Mouse (Mus musculus): Measurements from ENCODE around the gene Gm17268.

Gm17268 gene

DNA sequence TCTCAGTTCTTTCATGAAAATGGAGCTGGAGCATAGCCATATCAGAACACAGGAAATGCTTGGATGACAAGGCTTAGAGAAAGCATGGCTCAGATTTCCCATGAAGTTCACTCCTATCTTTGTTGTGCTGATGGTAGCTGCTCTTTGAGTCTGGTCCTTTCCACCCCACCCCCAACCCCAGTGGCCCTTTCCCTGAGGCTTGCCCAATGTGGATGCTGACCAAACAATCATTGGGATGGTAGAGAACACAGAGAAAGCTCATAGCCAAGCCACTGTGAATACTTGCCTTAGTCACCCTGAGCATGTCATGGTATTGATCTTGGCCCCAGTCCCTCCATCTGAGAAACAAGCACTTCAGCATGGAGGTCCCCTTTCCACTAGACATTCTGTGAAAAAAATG lies 6.2 kb downstream of the Gm17268 start:
- DNase-seq (ENCODE audit: low read depth, low spot score): no peak

DNA sequence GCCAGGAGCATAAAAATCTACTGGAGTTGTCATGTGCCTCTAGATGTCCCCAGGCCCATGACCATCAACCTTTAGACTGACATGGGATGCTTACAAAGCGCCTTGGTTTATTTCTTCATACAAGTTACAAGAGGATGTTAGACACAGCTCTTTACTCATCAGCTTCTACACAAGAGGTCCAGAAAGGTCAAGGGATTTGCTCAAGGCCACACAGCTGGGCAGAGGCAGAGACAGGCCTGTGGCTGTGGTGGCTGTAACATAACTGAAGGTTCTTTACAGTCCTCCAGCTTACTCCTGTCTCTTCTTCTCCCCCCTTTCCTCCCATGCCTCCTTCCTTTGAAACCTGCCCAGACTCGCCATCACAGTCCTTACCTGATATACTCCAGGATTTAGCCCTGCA lies 8.2 kb downstream of the Gm17268 start:
- no peak for DNase-seq (ENCODE audit: low read depth, low spot score)

DNA sequence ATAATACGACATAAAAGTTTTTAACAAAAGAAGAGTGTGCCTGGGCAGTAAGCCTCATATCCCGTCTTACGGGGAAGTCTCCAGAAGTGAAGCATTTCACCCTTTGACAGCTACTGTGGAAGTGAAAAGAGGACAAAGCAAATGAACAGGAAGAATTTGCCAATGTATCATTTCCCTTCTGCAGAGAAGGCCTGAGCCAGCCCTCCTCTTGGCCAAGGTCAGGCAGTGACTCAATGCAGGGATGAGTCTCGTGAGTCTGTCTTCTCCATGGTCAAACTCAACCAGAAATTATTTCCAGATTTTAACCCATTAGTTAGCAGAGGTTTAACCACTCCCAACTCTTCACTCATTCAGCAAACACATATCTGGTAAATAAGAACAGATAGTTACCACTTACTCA lies 14.6 kb downstream of the Gm17268 start:
- DNase-seq (ENCODE audit: low read depth, low spot score): no peak

DNA sequence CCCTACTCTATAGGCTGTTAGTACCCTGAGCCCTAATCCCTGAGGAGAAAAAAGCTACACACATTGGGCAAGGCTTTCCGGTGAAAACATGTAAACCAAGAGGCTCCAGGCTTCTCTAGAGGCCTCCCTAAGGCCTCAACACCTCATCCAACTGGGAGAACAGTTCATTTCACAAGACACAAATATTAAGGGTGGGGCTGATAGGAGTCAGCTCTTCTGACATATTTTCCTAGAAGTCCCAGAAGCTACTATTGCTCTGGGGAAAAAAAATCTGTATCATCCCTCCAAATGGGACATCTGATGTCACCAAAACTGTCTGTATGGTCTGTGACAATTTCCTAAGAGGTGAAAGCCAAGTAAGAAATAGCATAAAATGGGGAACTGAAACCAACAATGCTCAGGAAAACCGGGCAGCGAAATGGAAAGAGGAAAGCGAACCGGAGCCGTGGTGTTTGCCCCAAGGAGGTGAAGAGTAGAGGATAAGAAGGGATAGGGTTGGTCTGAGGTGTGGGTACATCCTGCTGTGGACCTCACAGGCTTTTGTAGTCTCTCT lies 15.8 kb downstream of the Gm17268 start:
- DNase-seq (ENCODE audit: low read depth, low spot score): no peak

DNA sequence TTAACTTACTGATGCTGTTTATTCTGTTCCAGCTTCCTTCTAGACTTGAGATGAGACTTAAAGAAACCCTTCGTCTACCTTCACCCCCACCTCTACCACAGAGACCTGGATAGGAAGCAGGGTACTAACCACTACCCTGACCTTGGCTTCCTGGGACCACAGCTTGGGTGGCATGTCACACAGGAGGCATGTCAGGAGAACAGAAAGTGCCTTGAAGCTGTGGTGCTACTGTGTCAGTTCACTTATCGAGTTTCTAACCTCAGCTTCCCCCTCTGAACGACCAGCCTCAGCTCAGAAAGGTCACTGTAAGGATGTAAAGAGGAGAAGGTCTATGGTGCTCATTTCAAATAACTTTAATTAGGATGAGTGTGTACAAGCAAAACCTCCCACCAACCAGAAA lies 17.0 kb downstream of the Gm17268 start:
- no peak for DNase-seq (ENCODE audit: low read depth, low spot score)

DNA sequence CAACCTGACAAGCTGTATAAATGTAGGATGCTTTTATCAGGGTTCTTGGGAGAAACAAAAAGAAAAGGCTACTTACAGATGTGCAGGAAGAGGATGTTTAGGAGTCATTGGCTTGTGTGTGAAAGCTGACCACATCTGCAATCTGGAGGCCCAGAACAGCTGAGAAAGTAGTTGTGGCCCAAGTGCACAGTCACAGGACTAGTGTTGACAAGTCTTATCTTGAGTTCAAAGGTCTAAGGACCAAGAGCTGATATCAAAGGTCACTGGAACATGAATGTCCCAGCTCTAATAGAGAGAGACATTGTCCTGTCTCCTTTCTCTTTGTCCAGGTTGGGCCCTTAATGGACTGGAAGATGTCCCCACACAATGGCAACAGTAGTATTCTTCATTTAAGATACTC lies 18.6 kb downstream of the Gm17268 start:
- DNase-seq (ENCODE audit: low read depth, low spot score): no peak

DNA sequence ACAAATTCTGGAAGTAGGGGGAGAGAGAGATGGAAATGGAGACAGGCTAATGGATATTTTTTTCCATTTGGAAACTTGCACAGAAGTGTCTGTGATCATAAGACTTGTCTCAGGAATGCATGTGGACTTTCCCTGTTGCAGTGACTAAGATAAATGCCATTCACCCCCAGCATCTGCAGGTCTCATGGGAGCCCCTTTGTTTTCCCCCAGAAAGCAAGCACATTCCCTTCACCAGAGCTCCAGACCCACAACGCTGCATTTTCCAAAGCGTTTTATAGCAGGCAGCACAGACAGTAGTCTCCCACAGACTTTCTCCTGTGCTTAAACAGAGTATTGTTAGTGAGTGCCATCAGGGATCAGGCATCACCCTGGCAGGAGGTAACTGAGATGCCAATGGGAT lies 19.0 kb downstream of the Gm17268 start:
- no peak for DNase-seq (ENCODE audit: low read depth, low spot score)

DNA sequence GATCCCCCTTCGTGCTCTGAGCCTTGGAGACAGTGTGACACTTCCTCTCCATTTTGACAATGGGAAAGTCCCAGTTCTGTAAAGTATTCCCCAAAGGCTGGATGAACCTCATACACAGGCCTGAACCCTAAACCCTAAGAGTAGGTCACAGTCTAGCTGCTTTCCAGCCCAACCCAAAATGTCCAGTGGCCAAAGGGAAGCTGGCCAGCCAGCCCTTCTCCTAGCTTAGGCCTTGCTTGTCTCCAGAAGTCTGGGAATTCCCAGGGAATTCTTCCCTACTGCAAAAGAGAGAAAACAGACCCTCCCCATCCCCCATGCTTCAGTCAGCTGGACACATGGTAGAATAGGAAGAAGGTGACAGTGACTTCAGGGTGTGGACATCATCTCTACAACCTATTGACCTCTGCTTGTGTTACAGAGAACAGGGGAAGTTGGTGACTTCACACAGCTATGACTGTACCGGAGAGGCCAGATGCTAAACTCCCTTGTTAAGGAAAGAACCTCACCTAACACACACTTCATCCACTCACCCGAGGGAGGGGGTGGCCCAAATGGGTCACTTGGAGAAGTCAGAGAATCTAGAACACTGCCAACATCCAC lies 22.1 kb downstream of the Gm17268 start:
- no peak for DNase-seq (ENCODE audit: low read depth, low spot score)

DNA sequence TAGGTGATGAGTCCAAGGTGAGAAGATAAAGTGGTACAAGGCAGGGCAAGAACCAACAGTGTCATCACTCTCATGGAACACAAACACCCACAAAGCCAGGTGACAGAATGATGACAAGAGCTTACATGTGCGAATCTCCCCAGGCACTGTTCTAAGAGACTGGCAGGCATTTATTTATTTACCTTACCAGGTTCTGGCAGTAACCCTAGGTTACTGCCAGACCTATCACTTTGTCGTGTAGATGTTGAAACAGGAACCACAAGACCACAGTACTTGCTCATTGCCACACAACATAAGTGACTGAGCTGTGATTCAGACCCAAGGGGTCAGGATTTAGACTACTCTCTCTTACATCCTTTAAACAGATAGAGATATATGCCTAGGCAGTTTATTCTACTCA lies 23.3 kb downstream of the Gm17268 start:
- DNase-seq (ENCODE audit: low read depth, low spot score): no peak

DNA sequence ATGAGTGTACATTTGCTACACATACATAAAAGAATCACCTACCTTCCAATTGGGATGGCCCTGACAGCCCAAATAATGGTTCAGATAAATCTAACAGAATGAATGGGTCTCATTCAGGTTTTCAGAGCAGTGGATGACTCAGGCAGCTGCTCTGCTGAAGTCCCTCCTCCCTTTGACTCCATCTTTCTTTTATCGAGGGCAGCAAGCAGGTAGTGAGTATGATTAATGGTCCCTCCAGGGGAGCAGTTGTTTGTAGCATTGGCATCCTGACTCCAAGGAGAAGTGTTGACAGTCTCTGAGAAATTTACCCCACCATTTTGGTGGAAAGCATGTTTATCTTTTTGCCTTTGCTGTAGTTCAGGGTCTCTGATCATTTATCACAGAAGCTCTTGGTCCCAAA lies 24.6 kb downstream of the Gm17268 start:
- DNase-seq (ENCODE audit: low read depth, low spot score): no peak

DNA sequence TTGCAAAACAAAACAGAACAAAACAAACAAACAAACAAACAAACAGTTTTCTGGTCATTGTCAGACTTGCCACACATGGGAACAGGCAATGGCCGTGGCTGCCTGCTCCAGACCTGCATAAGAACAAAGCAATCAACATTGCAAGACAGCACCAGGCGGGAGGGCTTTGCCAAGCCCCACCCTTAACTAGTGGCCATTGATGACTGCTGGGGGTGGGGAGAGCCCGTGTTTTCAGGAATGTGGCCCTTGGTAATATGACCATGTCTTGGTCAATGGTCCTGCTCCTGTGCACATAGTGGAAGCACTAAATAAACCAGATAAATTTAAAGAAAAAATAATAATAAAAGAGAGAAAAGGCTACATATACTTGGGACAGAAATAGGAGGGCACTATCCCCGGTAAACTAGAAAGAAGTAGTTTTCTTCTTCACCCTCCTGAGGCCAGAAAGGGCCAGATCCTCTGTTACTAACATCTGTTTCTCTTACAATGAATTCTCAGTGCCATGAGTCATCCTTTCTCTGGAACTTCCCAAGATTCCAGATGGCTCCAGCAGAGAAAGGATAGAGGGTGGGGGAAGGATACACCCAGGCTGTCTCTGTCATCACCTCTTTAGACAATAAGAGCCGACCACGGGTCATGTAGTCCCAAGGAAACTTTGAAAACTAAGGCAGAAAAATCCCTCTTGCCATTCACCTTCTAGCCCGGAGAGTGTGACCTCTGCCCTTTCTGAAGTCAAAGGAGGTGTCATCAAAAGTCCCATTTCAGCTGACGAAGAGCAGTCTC lies 26.8 kb downstream of the Gm17268 start:
- no peak for DNase-seq (ENCODE audit: low read depth, low spot score)

DNA sequence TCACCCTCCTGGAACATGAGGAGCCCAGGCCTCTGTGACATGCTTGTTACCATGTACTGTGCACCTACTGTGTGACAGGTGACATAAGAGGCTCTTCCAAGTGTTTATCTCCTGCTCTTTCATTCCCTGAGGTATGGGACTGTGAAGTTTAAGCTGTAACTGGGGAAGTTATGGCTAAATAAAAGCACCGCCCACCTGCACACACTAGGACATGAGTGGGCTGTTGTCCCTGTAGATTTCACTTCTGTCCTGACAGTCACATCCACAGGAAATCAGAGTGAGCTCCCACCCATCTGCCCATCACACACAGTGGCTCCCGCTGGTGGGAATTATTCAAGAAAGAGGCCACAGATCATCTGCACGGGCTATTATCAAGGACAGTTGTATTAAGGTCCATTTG lies 28.2 kb downstream of the Gm17268 start:
- DNase-seq (ENCODE audit: low read depth, low spot score): no peak

DNA sequence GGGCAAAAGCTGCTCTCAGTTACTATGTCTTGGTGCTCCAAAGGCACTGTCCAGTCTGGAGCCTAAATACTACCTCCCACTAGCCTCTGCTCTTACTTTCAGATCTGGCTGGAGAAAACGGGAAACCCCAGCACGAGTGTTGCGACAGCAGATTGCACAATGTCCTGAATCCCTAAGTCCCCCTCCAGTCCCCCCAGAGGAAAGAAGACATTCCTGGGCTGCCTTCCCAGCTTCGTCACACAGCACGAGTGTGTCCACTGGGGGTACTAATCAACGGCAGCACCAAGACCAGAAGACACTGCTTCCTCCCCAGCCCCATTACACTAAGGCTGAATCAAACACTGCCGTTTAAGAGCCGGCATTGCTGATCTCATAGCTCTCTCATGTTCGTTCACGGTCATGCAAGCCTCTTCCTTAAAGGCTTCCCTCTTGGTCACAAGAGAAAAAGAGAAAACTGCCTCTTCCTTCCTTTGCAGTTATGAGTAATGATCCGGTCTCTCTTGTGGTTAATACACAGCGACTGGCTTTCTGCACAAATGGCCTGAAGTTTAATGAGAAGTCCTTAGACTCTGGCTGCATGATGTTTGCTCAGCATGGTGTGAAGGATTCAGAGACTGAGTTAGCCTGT lies 31.5 kb downstream of the Gm17268 start:
- no peak for DNase-seq (ENCODE audit: low read depth, low spot score)

DNA sequence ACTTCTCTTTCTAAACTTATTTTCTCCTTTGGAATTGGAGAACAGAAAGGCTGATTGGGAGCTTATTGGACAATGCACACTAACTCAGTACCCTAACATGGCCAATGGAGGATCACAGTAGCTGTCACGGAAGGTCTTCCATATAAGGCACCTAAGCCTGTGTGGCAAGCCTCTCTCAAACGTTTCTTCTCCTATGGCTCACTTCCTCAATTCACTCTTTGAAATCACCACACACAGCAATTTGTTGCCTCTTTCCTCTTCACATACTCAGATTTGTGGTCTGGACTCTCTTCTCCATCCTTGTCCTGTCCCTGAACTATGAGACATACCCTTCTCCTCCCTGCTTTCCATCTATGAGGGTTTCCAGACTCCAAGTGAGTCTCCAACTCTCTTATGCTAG lies 33.6 kb downstream of the Gm17268 start:
- DNase-seq (ENCODE audit: low read depth, low spot score): no peak

DNA sequence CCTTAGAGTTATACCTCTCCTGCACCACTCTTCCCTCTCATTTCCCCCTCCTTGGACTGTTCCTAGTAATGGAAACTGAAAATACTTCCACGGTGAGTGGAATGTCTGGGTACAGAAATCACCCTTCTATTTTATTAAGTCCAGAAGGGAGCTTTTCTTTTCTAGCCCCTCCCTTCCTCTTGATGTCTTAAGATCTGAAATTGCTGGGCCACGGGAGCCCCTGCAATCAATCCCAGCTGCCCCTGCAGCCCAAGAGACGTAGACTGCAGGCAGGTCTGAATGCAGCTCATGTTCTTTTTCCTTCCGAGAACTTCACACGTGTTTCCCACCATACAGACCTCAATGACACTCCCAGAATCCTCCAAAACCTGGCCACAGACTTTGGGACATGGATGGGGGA lies 37.8 kb downstream of the Gm17268 start:
- DNase-seq (ENCODE audit: low read depth, low spot score): no peak

DNA sequence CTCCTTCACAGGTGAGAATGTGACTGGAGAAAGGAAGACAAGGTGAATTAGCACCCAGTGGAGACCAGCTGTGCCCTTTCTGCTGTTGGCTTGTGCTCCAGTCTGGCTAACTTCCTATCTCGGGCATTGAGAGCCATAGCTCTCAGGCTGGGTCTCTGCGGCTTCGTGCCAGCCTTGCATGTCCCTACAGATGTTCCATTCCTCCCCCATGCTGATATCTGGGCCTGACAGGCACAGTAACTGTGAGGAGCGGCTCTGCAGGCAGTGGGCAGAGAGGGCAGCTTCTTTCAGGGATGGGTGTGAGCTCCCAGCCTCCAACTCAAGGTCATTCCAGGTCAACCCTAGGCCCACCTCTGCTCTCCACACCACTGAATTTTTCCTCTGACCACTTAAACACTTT lies 38.9 kb downstream of the Gm17268 start:
- DNase-seq (ENCODE audit: low read depth, low spot score): no peak

DNA sequence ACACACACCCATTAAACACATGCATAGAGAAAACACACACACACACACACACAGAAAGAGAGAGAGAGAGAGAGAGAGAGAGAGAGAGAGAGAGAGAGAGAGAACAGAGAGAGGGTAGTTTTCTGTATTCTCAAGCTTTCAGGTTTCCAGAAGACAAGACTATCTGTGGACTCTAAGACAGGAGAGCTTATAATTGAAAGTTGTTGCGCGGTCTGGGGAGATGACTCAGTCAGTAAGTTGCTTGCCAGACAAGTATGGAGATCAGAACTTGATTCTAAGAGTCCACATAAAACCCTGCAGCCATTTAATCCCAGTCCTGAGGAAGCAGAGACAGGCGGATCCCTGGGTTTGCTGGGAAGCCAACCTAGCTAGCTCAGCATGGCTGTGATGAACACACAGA lies 39.7 kb downstream of the Gm17268 start:
- DNase-seq (ENCODE audit: low read depth, low spot score): no peak

DNA sequence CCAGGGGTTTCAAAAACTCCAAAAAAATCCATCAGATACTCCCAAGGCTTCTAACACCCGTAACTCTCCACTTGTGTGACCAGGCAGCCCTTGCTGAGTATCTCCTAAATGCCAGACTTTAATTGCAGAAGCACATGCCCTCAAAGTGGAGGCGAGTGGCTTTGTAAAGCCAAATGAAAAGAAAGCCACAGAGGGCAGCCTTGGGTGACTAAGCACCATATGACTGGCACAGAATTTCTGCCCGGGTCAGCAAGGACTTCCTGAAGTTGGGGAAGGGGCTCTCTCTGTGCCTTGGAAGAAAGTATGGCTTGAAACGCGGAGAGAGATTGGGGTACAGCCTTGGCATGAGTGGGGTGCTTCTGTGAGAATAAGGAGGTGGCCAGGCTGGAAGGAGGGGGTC lies 41.3 kb downstream of the Gm17268 start:
- DNase-seq (ENCODE audit: low read depth, low spot score): no peak

DNA sequence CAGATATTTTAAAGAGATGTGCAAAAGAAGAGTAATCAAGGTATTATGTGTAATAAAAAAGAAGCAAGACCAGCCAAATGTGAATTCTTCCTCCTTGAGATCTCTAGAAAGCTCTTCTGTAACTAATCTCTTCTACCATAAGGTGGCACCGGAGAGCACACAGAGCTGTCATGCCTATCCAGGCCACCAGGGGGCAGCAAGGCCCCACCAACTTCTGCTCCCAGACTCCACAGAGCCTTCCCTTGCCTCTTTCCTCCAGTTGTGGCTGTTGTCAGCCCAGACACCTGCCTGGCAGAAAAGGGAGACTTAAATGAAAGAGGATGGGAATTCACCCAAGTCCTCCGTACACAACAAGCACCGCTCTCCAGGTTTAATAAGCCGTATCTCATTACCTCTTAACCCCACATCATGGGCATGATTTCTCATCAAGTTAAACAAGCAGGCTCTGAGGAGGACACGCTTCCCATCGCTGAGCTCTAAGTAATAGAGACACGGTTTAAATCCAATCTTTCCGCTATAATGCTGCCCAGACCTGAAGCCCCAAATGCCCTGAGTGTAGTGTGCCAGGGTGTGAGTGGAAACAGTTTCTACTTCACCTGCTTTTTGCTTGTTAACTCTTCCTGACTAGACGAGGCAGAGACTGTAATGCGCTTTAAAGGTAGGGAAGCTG lies 42.1 kb downstream of the Gm17268 start:
- peak; percentile 42 for DNase-seq (ENCODE audit: low read depth, low spot score)

DNA sequence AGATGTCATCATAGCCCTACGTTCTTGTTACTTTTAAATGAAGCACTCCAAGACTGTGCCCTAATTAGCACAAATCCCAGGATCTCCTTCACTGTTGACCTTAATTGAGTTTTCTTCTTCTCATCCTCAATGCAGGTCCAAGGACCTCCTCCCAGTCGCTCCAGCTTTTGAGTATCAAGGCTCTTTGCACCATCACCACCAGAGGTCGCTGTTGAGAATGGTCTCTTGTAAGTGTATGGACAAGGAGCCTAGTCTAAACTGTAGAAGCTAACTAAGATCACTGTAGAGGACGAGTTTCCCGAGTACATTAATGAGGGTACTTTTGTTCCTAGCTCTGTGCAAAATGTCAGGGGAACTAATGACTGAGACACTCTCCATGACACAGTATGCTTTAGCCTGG lies 55.2 kb downstream of the Gm17268 start:
- peak; percentile 50 for DNase-seq (ENCODE audit: low read depth, low spot score)

DNA sequence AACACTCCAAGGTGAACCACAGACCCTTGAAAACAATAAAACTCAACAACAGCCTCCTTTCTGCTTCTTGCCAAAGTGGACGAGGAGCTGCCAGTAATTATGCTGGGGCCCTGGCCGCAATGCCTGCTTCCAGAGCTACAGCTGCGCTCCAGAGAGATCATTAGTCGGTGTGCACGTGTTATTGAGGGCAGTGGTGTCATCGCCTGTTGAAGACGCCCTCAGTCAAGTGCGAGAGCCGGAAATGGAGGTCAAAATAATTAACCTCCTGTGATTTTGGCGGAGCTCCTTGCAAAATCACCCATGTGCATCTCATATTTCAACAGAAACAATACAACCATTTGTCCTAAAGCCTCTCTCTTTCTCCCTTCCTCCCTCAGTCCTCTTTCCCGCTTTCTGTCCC lies 56.2 kb downstream of the Gm17268 start:
- DNase-seq (ENCODE audit: low read depth, low spot score): no peak

Measured in WW6 (cell line).